Mouse (Mus musculus): ENCODE measurements around the gene Slc23a3.

DNA sequence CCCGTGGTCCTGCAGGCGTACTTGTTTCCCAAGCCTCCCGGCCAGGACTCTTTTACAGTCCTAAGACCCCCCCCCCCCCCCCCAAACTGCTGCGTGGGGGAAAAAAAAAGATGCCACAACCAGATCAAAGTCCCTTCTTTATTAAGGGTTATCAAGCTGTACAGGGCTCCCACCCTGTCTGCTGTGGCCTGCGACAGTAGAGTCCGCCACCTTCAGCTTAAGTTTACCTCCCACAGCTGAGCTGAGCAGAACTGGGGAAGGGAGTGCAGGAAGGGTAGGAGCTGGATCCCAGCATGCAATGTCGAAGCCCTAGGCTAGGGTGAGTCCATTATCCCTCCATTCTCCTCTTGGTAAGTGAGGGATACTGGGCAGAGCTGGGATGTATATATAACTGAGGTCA, 47.1 kb upstream of the Slc23a3 start:
- TF ChIP-seq POLR2A (IDR thresholded peaks at IDR 0.05; ENCODE audit: insufficient read length, low read depth) = no peak
- no peak for TF ChIP-seq CEBPB (IDR thresholded peaks at IDR 0.05; ENCODE audit: insufficient read depth, poor library complexity, severe bottlenecking)
- no peak for TF ChIP-seq E2F4 (IDR thresholded peaks at IDR 0.05; ENCODE audit: insufficient read depth)
- no peak for TF ChIP-seq MAX (IDR thresholded peaks at IDR 0.05; ENCODE audit: low read depth)
- TF ChIP-seq USF1 (IDR thresholded peaks at IDR 0.05; ENCODE audit: low read depth) = no peak
- no peak for TF ChIP-seq TCF3 (IDR thresholded peaks at IDR 0.05; ENCODE audit: insufficient read length, low read depth)
- no peak for TF ChIP-seq TCF12 (IDR thresholded peaks at IDR 0.05; ENCODE audit: insufficient read depth, poor library complexity, severe bottlenecking)
- no peak for TF ChIP-seq MYOG (IDR thresholded peaks at IDR 0.05; ENCODE audit: control insufficient read depth in 1 of 3, insufficient read depth in 1 of 3, insufficient read length in 2 of 3, low read depth in 2 of 3)
- TF ChIP-seq REST (IDR thresholded peaks at IDR 0.05; ENCODE audit: insufficient read depth, insufficient read length) = no peak
- no peak for TF ChIP-seq POLR2AphosphoS2 (IDR thresholded peaks at IDR 0.05; ENCODE audit: insufficient read length, low read depth)
- TF ChIP-seq MYOD1 (IDR thresholded peaks at IDR 0.05; ENCODE audit: control insufficient read depth in 1 of 3, insufficient read length in 2 of 3, low read depth in 2 of 3) = no peak
